Mouse (Mus musculus) layer of hippocampus, postnatal 10 days (tissue): ENCODE data around the gene Ccr1l1. TPM values are rescaled to one million over a fixed set of nuclear protein-coding genes. Genes with fewer than 3 reads are reported as not detected.
A peak's percentile ranks its signal among the peaks of the same experiment; 100 is the strongest.

Experiments
- DNase-seq, 2 experiments: peaks; one replicate each; pipeline ENCODE4 v3.0.0; 2021; ENCODE audit warnings: low spot score in 2 of 2
- total RNA-seq, 2 experiments: library from RNA; stranded (reverse); gene quantifications; 2 replicates each; pipeline ENCODE4 v1.2.3; 2021

Gene Ccr1l1
- total RNA-seq, 2 experiments from 2014 or later, result not detected

DNA sequence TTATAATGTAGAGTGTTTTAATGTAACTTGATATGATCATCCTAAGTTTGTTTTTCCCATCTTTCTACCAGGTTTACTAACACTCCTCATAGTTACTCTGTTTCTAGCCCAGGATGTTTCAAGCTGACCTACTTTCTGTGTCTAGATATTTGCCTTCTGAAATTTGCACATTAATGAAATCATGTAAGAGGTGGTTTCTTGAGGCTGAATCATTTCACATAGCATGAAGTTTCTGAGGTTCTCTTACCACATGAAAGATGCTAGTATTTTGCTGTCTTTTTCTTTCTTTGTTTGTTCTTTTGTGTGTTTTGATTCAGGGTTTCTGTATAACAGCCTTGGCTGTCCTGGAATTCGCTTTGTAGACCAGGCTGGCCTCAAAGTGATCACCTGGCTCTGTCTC, 18.0 kb downstream of the Ccr1l1 start:
- DNase-seq, result no peak

DNA sequence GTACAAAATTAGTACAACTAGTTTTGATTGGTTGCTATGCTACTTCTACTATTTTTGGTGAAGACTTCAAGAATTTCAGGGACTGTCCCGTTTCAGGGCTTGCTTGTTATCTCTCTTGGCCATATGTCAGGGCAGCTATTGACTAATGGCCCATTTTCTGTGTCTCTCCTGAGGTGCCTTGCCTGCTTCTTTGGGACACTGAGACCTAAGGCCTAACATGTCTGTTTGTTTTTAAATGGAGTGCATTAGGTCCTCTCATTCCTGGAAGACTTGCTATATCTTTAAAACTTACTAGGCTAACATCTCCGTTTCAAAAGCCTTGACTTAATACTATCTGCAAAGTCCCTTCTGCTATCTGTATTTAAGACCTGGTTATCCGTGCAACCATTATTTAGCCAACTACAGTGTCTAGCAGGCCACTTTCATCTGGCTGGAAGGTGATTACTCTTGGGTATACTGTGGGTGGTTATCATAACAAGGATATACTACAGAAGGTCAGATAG, 20.2 kb downstream of the Ccr1l1 start:
- DNase-seq, result no peak

DNA sequence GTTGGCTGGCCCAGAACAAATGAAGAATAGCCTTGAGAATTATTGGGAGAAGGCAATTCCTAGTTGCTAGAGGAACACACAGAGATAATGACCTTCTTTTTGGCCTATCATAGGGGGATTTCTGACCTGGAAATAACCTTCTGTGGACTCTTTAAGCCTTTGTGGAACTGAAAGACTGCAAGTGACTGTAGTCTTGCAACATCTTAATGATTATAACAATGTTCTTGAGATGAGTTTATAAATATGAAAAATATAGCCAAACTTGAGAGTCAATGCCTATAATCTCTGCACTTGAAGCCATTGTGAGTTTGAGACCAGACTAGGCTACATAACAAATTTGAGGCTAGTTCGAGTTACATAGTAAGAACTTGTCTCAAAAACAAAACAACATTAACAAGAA, 21.3 kb downstream of the Ccr1l1 start:
- no peak for DNase-seq

DNA sequence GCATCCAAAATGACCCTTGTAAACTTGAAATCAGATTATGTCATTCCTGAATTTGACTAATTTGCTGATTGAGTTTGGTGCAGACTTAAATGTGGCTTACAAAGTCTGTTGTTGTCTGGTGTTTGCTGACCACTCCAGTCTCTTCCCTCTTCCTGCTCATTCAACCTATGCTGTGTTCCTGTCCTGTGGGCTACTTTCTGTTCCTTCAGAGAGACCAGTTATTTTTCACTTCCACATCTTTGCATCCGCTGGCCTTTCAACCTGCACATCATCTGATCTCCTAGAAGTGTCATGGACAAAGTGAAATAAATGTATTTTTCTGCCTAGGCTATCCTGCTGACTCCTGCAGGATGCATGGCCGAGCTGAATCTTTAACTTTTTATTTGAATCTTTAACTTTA, 24.7 kb downstream of the Ccr1l1 start:
- DNase-seq, result no peak

DNA sequence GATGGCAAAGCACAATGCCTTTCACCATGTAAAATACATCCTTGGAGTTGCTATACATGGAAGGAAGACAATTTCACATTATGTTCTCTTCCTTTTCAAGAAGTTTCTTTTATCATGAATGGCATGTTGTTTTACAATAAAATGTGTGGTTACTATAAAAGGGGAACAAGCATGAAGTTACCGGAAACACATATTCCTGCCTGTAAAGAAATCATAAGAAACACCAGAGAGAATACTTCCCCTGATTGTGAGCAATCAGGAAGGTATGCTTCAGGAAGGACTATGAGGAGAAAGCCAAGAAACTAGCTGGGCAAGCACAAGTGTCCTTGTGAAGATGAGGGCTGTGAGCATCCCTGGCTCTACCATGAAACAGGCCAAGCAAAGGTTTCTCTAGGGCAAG, 27.0 kb downstream of the Ccr1l1 start:
- DNase-seq, result no peak

DNA sequence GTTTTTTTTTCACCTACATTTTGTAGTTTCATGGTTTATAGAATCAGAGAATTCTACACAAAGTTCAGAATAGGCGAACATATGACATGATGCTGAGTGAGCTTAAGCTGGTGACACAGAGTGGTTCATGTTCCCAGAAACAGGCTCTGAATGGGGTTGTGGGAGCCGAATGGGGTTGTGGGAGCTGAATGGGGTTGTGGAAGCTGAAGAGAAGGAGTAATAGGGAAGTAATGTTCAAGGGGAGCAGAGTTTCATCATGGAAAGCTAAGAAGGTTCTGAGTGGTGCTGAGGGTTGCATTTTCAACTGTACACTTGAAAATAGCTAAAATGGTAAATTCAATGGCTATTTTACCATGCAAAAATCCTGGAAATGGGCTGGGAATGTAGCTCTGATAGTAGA, 28.8 kb downstream of the Ccr1l1 start:
- no peak for DNase-seq

DNA sequence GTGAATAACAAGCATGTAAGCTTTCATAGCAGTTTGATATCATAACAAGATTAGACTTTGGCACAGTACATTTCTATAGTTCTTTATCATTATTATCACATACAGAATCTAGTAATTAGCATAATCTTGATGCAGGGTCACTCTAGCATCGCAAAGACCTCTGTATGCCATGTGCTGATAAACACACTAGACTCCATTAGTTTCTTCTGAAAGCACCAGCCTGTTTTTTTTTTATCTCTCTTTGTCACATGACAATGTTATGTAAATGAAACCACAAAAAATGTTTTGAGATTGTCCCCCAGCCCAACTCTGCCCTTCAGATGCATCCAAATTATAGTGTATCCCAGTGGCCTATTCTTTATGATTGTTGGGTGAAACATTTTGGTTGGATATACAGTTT, 30.4 kb downstream of the Ccr1l1 start:
- DNase-seq, result no peak

DNA sequence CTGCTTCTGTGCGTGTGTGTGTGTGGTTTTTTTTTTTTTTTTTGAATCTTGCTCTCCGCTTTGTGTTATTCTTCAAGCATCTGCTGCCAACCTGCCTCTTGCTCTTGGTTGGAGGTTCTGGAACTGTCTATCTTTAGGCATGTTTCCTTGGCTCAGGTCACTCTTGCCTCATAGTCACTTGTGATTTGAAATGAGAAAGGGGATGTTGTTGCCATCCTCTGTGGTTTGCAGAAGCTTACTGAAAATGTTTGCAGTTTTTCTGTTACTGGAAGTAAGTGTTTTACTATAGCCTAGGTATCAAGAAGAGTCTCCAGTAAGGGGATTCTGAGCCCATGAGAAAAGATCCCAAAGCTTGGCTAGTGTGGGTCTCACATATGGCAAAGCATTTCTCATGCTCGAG, 36.2 kb downstream of the Ccr1l1 start:
- DNase-seq, result no peak

DNA sequence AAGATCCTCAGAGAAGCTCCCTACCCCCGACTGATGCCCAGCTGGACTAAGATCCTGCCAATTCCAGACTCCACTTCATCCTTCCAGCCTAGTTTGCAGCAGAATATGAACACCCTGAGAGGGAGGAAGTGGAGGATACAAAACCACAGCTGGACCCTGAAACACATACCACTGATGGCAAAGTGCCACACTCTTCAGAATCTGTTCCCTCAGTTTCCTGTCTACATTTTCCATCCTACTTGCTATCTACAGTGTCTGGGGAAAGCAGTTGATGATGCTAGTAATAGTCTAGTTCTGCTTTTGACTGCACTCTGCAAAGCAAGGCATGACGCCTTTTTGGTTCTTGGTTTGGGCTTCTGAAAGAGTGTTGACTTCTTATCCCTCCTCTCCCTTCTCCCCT, 36.9 kb downstream of the Ccr1l1 start:
- DNase-seq, result peak in 1 of 2 experiments; percentile 15

DNA sequence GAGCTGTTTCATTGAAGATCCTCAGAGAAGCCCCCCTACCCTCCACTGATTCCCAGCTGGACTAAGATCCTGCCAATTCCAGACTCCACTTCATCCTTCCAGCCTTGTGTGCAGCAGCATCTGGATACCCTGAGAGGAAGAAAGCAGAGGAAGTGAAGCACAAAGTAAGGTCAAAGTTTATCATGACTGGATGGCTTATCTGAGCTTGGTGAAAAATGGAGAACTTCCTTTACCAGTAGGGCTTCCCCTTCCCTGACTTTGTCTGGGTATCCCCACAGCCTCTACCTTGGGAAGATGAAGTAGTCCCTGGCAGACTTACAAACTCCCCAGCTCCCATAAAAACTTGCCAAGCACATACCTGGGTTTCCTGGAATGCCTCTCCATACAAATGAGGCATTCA, 37.6 kb downstream of the Ccr1l1 start:
- DNase-seq, result no peak

DNA sequence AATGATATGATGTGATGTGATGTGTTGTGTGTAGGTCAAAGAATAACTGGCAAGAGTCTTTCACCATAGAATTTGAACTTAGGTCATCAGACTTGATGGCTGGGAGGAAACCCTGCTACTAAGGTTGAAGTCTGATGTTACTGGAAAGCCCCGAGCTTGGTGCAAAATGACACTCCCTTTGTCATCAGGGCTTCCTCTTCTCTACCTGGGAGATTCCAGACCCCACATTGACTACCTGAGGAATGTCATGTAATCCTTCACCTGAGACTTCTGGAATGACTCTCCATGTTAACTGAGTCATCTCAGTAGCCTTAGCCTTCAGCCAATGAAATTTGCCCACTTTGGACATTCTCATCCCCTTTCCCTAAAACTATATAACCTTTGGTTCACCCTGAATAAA, 38.0 kb downstream of the Ccr1l1 start:
- DNase-seq, result no peak

DNA sequence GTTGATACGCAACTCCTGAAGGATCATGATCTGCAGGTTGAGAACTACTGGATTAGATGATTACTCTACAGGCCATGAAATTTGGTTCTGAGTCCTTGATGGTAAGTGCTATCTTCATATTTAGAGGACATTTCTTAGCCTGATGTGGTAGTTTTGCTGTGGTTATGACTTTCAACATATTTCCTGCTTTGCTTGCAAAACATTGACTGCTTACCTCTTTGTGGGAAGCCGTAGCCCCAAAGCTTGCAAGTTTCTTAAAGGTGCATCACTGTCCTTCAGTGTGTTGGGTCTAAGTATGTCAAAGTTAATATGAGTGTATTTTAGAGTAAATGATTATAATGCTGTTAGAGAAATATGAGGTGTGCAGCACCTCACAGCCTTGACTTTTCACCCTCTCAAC, 40.2 kb downstream of the Ccr1l1 start:
- DNase-seq, result no peak

DNA sequence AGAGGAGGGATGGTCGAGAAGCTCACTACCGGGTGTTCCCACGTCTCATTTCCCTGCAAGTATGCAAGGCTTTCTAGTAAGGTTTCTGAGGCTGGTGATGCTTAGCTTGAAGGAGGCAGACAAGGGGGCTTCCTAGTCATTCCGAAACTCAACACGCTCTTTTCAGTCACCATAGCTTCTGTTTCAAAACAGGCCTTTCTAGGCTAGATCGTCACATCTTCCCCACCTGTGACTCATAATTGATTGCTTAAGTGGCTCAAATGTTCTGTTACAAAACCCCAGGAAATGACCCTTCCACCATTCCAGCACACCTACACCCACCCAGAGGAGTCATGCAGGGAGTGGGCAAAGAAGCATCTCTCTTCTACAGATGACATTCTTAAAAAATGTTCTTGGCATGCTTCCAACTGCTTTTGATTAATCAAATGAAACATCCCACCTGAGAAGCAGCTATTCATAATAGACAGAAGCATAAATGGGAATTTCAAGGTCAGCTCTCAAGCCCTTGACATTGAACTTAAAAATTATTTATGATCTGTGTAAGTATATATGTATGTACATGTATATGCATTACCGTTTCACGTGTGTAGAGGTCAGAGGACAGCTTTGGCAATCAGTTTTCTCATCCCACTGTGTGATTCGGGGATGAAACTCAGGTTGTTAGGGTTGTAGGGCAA, 41.5 kb downstream of the Ccr1l1 start:
- DNase-seq, result no peak

DNA sequence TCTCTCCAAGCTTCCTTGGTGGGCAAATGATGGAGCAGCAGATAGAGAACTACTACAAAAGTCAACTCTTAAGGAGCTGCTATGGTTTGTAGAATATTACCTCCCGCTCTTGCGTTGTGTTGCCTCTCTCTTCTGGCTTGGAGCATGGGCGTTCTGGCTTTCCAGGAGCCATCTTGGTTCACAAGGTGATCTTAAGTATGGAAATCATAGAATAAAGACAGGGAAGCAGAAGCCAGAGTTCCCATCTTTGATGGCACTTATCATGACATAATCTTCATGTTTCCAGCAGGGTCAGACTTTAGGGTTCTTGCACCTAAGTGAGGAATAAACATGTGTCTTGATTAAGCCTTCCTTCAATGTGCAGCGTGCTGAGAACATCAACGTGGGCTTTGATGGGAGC, 42.4 kb downstream of the Ccr1l1 start:
- no peak for DNase-seq

DNA sequence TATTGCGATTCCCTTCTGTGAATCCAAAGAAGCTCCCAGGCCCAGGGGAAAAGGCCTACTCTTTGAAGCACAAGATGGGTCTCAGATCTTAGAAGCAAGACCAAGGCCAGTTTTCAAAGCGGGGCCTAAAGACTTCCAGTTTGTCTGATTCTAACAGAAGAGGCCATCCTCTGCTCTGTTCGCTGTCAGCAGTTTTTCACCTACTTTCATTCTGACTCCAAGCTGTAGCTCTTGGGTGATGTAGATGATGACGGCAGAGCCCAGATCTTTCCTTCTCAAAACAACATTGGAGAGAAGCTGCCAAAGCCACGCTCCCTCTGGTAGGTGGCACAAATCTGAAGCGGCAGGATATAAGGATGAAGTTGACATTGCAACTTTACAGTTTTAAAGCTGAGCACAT, 42.9 kb downstream of the Ccr1l1 start:
- DNase-seq, result no peak

DNA sequence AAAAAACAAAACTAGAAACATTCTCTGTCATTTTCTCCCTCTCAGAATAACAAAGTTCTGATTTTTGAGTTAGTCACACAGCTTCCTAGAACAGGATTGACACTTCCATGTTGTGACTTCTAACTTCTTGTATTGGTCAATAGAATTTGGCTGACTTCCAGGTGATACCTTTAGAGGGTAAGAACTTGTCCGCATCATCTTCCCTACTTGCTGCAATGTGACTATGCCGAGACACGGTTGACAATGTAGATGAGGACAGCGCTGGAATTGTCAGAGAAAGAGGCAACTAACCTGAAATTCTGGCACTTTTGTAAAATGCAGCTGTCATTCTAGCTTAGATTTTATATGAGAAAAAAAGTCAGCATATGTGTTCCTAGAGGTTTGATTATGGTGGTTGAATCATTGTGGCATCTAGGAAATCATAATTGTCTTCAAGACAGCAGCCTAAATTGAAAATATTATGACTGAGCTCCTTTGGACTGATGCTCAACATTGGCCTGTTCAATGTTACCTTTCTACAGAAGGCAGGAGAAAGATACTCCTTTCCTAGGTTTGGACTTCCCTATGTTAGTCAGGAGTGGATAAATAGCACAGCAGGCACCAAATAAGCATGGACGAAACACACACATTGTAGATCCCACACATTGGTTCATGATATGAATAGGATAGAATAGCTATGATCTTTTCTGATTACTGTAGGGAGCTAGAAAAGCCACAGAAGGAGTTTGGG, 44.3 kb downstream of the Ccr1l1 start:
- no peak for DNase-seq

DNA sequence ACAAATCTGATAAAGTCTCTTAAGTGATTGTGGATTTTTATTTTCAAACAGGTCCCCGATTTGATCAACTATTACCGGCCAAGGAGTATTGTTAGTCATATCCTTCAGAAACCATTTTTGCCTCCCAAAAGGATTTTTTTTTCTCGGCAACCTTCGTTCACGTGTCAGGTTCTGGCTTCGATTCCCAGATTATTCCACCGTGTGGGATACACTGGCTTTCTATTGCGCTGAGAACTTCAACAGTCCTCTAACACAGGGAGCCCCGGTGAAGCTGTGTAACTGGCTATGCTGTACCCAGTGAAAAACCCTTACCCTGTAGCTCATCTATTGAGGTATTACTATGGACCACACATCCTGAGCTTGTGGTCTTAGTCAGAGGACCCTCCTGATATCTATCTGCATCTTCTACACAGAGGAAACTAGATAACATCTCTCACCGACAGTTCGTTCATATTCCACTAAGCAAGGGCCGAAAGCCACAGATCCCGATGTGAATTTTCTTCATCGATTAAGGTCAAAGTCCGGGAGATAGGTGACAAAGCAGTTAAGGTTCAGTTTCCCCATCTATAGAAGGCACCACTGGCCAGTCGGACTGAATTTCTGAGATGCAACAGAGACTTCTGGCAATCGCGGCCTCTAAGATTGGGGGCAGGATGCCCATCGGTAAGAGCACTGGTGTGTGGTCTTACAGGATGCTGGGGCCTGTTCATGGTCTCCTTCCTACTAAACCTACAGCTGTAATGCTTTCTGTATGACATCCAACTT, 45.1 kb downstream of the Ccr1l1 start:
- no peak for DNase-seq

DNA sequence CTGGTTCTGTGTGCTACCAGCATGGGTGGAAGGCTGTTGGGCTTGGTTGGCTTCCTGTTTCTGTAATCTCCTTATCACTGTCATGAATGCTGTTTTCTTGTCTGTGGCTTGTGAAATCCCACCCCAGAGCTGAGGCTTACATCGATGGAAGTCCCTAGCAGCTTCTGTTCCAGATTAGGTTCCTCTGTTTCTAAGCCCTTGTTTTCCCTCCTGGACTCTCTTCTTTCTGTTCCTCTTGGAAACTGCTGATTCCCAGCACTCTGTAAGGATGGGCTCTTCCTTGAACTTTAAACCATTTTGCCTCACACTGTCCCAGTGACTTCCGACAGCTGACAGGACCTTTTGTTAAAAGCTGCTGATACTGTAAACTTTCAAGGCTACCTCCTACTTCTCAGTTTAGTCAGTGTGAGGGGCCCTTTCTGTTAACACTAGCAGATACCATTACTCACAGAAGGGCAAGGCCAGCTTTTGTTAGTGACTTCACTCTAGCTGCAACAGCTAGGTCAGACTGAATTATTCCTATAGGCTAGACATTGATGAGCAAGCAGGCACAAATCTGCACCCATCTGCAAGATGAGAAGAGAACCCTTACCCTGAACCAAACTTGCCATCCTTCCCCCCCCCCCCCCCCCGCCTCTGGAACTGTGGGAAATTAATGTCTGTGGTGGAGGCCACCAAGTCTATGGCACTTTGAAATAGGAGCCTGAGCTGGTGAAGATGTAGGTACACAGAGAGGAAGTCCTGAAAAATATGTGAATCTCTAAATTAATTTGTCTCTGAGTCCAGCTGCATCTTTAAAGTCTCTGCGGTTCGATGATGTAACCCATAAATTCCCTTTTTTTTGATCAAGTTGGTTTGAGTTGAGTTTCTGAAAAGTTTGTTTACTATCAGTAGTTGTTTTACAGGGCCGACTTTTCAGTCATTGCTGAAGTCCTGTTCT, 46.2 kb downstream of the Ccr1l1 start:
- DNase-seq, result no peak

DNA sequence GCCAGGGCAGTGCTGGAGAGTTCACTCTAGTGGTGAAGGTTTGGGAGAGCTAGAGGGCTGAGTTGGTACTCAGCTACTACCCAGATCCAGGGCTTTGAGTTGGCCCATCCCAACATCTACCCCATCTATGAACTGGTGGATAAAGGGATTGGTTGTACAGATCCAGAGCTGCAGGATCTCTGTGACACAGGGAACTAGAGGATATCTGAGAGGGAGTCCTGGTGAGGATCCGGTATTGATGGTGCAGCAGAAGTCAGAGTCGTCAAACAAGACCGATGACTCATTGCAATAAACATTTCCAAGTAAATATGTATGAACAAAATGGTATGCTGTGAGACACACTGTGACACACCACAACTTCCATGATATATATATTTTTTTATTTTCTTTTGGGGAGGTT, 47.3 kb downstream of the Ccr1l1 start:
- no peak for DNase-seq

DNA sequence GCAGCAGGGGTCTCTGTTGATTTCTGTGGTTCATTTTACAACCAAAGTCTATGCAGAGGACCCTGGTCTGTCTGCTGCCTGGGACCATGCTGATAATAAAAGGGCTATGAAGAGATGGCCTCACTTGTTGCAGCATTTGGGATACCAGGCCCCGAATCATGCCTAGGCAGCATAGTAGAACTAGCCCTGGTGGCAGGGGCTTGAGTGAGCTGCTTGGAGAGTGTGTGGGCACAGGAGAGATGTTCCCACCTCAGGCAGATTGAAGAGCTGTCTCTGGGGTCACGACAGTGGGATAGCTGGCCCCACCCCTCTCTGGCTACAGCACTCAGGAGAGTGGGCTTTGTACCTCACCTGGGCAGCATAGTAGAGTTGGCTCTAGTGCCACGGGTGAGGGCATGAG, 47.7 kb downstream of the Ccr1l1 start:
- DNase-seq, result no peak

DNA sequence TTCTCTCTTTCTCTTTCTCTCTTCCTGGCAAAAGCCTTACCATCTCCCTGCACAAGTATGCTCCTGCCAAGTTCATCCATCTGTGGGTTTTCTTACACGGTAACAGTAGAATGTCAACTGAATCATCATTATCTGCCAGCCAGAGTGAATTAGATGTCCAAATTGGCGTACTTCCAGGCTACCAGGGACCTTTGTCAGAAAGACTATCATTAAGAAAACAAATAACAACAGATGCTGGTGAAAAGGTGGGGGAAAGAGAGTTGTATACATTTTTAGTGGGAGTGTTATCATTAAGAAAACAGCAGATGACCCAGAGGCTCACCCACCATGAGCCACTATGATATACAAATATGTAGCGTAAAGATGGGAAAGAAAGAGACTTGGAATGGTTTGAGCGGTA, 48.3 kb downstream of the Ccr1l1 start:
- no peak for DNase-seq
